Mouse (Mus musculus) right cerebral cortex, postnatal 36 days (tissue): ENCODE measurements at regions not wholly inside any gene's neighbourhood (a gene's known extent, or its start where the extent isn't known, plus 50 kb on each side); places are given as distances from the start of the nearest gene placed in this dataset.

ENCODE experiments used
- DNase-seq, 2 experiments: peaks; one replicate each; pipeline ENCODE4 v3.0.0; 2022; ENCODE audit warnings: low spot score in 2 of 2, mixed read lengths in 1 of 2

- no peak for DNase-seq
These were observed 1039.5 kb upstream of the Ddx18 start for GRCm38 (mm10) chr1:122607309-122607708.

GRCm38 (mm10) chr1:122575954-122576353 is 1008.2 kb upstream of the Ddx18 start:
- DNase-seq: peak in 1 of 2 experiments; percentile 2

GRCm38 (mm10) chr1:122551596-122551995 is 983.8 kb upstream of the Ddx18 start:
- no peak for DNase-seq

- no peak for DNase-seq
These were observed 941.8 kb upstream of the Ddx18 start for GRCm38 (mm10) chr1:122509580-122509979.

- no peak for DNase-seq
These were observed 933.9 kb upstream of the Ddx18 start for GRCm38 (mm10) chr1:122501707-122502106.

GRCm38 (mm10) chr1:122478003-122478402 is 910.2 kb upstream of the Ddx18 start:
- no peak for DNase-seq

- peak in 1 of 2 experiments; percentile 1 for DNase-seq
These were observed 896.1 kb upstream of the Ddx18 start for GRCm38 (mm10) chr1:122463931-122464330.

GRCm38 (mm10) chr1:122459056-122459455 is 891.3 kb upstream of the Ddx18 start:
- DNase-seq: no peak

GRCm38 (mm10) chr1:122454881-122455280 is 887.1 kb upstream of the Ddx18 start:
- no peak for DNase-seq

- no peak for DNase-seq
These were observed 885.8 kb upstream of the Ddx18 start for GRCm38 (mm10) chr1:122453617-122454016.

- no peak for DNase-seq
These were observed 871.6 kb upstream of the Ddx18 start for GRCm38 (mm10) chr1:122439358-122439757.

- DNase-seq: no peak
These were observed 855.7 kb upstream of the Ddx18 start for GRCm38 (mm10) chr1:122423503-122423902.

- DNase-seq: peak in 1 of 2 experiments; percentile 36
These were observed 828.6 kb upstream of the Ddx18 start for GRCm38 (mm10) chr1:122396342-122396741.

- DNase-seq: peak in 1 of 2 experiments; percentile 4
These were observed 826.0 kb upstream of the Ddx18 start for GRCm38 (mm10) chr1:122393660-122394355.

GRCm38 (mm10) chr1:122357015-122357414 is 789.2 kb upstream of the Ddx18 start:
- peak; percentile 81 to 92 for DNase-seq

- no peak for DNase-seq
These were observed 783.7 kb upstream of the Ddx18 start for GRCm38 (mm10) chr1:122351530-122351929.

GRCm38 (mm10) chr1:122333267-122333666 is 765.5 kb upstream of the Ddx18 start:
- no peak for DNase-seq

GRCm38 (mm10) chr1:122328276-122328675 is 760.5 kb upstream of the Ddx18 start:
- no peak for DNase-seq
